Mouse (Mus musculus): Measurements from ENCODE around the gene Acacb.

- TF ChIP-seq CTCF (IDR thresholded peaks at IDR 0.05; ENCODE audit: extremely low read depth, insufficient read depth, low read length) (no peak), POLR2A (IDR thresholded peaks at IDR 0.05; ENCODE audit: extremely low read depth, insufficient read depth, low read length) (no peak)
Measured at GRCm38 (mm10) chr5:114176548-114177400, 30.4 kb downstream of the Acacb start.
